8 mouse cellular contexts compared by ENCODE assay signal in genomic region chr11:58979183-58979582, GRCm38 (mm10). TPM values are rescaled to one million over a fixed set of nuclear protein-coding genes. Genes with fewer than 3 reads are reported as not detected.
A peak's percentile ranks its signal among the peaks of the same experiment; 100 is the strongest.
DNase-seq lines count a peak whose midpoint lies in the region; ATAC-seq and TF ChIP-seq lines count a peak whose summit lies in the region.

No protein-coding gene starts in this region.

- WGBS in heart, embryonic 12.5 days = 60% methylated on average over 3 of the region's 3 CpGs
- 83% methylated on average over 3 of the region's 3 CpGs for WGBS in forebrain, postnatal 0 days

- TF ChIP-seq CTCF in E14TG2a.4 (conservative IDR thresholded peaks at IDR 0.05; ENCODE audit: low read length) = no peak
- no peak for TF ChIP-seq CTCF in forebrain, postnatal 0 days (IDR thresholded peaks at IDR 0.05; ENCODE audit: low read depth)

- H3K9me3 ChIP-seq in heart, embryonic 12.5 days (replicated peaks) = no peaks in the 10 kb centered on the region
- no peaks in the 10 kb centered on the region for H3K9me3 ChIP-seq in E14TG2a.4 (ENCODE audit: low read length)
- no peaks in the 10 kb centered on the region for H3K9me3 ChIP-seq in forebrain, postnatal 0 days (ENCODE audit: low read length)
- H3K9me3 ChIP-seq in megakaryocyte, embryonic 14.5 days = no peaks in the 10 kb centered on the region

- peak overlapping the region; percentile 89 for H3K9ac ChIP-seq in heart, embryonic 12.5 days
- H3K9ac ChIP-seq in forebrain, postnatal 0 days = peak overlapping the region; percentile 85

- H3K27me3 ChIP-seq in heart, embryonic 12.5 days (replicated peaks) = no peaks in the 10 kb centered on the region
- 0 out of 2 replicates have a peak, but pooled peaks cover 2% of the 10 kb centered on the region for H3K27me3 ChIP-seq in E14TG2a.4 (ENCODE audit: insufficient read depth, low read length)
- no peaks in the 10 kb centered on the region for H3K27me3 ChIP-seq in forebrain, postnatal 0 days (ENCODE audit: insufficient read depth, low read length)
- H3K27me3 ChIP-seq in megakaryocyte, embryonic 14.5 days (replicated peaks) = no peaks in the 10 kb centered on the region

- intact Hi-C loops in left cerebral cortex, postnatal 14 days (cut with DNase I) = loop anchor here (10.0 kb wide), 1 partner anchor 206 kb away; the partner anchor contains the start of gene Gjc2

- peaks cover 59% of the 10 kb centered on the region for H3K4me1 ChIP-seq in heart, embryonic 12.5 days (replicated peaks)
- H3K4me1 ChIP-seq in E14TG2a.4 (replicated peaks; ENCODE audit: low read depth, low read length) = peaks cover 64% of the 10 kb centered on the region
- peaks cover 19% of the 10 kb centered on the region for H3K4me1 ChIP-seq in forebrain, postnatal 0 days (ENCODE audit: insufficient read depth)
- H3K4me1 ChIP-seq in megakaryocyte, embryonic 14.5 days = peaks cover 64% of the 10 kb centered on the region

- H3K36me3 ChIP-seq in heart, embryonic 12.5 days = peaks cover 30% of the 10 kb centered on the region
- peaks cover 57% of the 10 kb centered on the region for H3K36me3 ChIP-seq in E14TG2a.4 (ENCODE audit: insufficient read depth, low read length)
- peaks cover 14% of the 10 kb centered on the region; the same call in 1 of the 2 replicates for H3K36me3 ChIP-seq in forebrain, postnatal 0 days (ENCODE audit: insufficient read depth)
- H3K36me3 ChIP-seq in megakaryocyte, embryonic 14.5 days (replicated peaks; ENCODE audit: low read length) = peaks cover 45% of the 10 kb centered on the region

- peak overlapping the region; percentile 90 for H3K4me3 ChIP-seq in heart, embryonic 12.5 days
- H3K4me3 ChIP-seq in E14TG2a.4 (replicated peaks; ENCODE audit: low read length) = peak overlapping the region; percentile 93
- peak overlapping the region; percentile 59 for H3K4me3 ChIP-seq in forebrain, postnatal 0 days (ENCODE audit: low read depth, low read length)
- peak overlapping the region; percentile 98 for H3K4me3 ChIP-seq in megakaryocyte, embryonic 14.5 days (replicated peaks)

- peak overlapping the region; percentile 70 for H3K27ac ChIP-seq in heart, embryonic 12.5 days (ENCODE audit: poor library complexity, severe bottlenecking)
- H3K27ac ChIP-seq in forebrain, postnatal 0 days (ENCODE audit: low read depth, low read length) = no peak overlapping the region

- DNase-seq in heart, adult 9 months (ENCODE audit: low spot score in 2 of 2) = no peak
- no peak for DNase-seq in forebrain, postnatal 0 days
- DNase-seq in right cerebral cortex, postnatal 14 days = no peak
- no peak for DNase-seq in left cerebral cortex, postnatal 14 days (ENCODE audit: low spot score in 2 of 2)
- no peak for DNase-seq in natural killer cell, adult 2 months (ENCODE audit: low spot score in 2 of 2)

- ATAC-seq in heart, embryonic 12.5 days (ENCODE audit: insufficient number of reproducible peaks, low FRiP score) = no peak
- ATAC-seq in forebrain, postnatal 0 days = no peak

- peak overlapping the region; percentile 94 for H3K4me2 ChIP-seq in heart, embryonic 12.5 days
- H3K4me2 ChIP-seq in forebrain, postnatal 0 days (ENCODE audit: low read depth) = peak overlapping the region; percentile 99

RNA-seq across cellular contexts. Expression of gene Trim11, which starts 1.3 kb away (rescaled TPM):
- 27.6 and 30.8 TPM in 2 replicates for polyA plus RNA-seq in heart, embryonic 12.5 days (2016; fragmentation: Nextera tagmentation; extraction: Ambion mirVana)
- total RNA-seq in forebrain, postnatal 0 days (2014; rRNA removed) = 29.2 and 31.9 TPM in 2 replicates
- 13.5 and 16.0 TPM in 2 replicates for polyA plus RNA-seq in forebrain, postnatal 0 days (2015; fragmentation: Nextera tagmentation; extraction: Ambion mirVana)
- 12.8 and 20.1 TPM in 2 replicates for polyA plus RNA-seq in megakaryocyte, embryonic 14.5 days (2012; ENCODE audit: insufficient read depth, low replicate concordance)
- 10 to 100 TPM; 21.8 to 22.0 TPM for total RNA-seq in left cerebral cortex, postnatal 14 days (2021)

RNA-seq across cellular contexts. Expression of gene Hist3h2a, which starts 24.7 kb away (rescaled TPM):
- polyA plus RNA-seq in heart, embryonic 12.5 days (2016; fragmentation: Nextera tagmentation; extraction: Ambion mirVana) = 26.5 and 28.4 TPM in 2 replicates
- 181 and 199 TPM in 2 replicates for total RNA-seq in forebrain, postnatal 0 days (2014; rRNA removed)
- polyA plus RNA-seq in forebrain, postnatal 0 days (2015; fragmentation: Nextera tagmentation; extraction: Ambion mirVana) = 58.0 and 58.7 TPM in 2 replicates
- polyA plus RNA-seq in megakaryocyte, embryonic 14.5 days (2012; ENCODE audit: insufficient read depth, low replicate concordance) = 16.9 TPM in 1 of 2 replicates, not detected in the other
- 10 to 100 TPM; 57.2 to 62.3 TPM for total RNA-seq in left cerebral cortex, postnatal 14 days (2021)

RNA-seq across cellular contexts. Expression of gene Trim17, which starts 24.7 kb away (rescaled TPM):
- 1.1 and 1.5 TPM in 2 replicates for polyA plus RNA-seq in heart, embryonic 12.5 days (2016; fragmentation: Nextera tagmentation; extraction: Ambion mirVana)
- total RNA-seq in forebrain, postnatal 0 days (2014; rRNA removed) = 3.4 and 4.0 TPM in 2 replicates
- polyA plus RNA-seq in forebrain, postnatal 0 days (2015; fragmentation: Nextera tagmentation; extraction: Ambion mirVana) = 0.65 TPM in 2 replicates
- polyA plus RNA-seq in megakaryocyte, embryonic 14.5 days (2012; ENCODE audit: insufficient read depth, low replicate concordance) = 11.3 and 13.8 TPM in 2 replicates
- 1 to 10 TPM; 3.9 to 4.3 TPM for total RNA-seq in left cerebral cortex, postnatal 14 days (2021)

RNA-seq across cellular contexts. Expression of gene Hist3h2ba, which starts 30.5 kb away (rescaled TPM):
- 8.5 and 11.6 TPM in 2 replicates for polyA plus RNA-seq in heart, embryonic 12.5 days (2016; fragmentation: Nextera tagmentation; extraction: Ambion mirVana)
- 446 and 960 TPM in 2 replicates for total RNA-seq in forebrain, postnatal 0 days (2014; rRNA removed)
- 111 and 146 TPM in 2 replicates for polyA plus RNA-seq in forebrain, postnatal 0 days (2015; fragmentation: Nextera tagmentation; extraction: Ambion mirVana)
- polyA plus RNA-seq in megakaryocyte, embryonic 14.5 days (2012; ENCODE audit: insufficient read depth, low replicate concordance) = 5.3 and 6.7 TPM in 2 replicates
- total RNA-seq in left cerebral cortex, postnatal 14 days (2021) = 100 to 1,000 TPM; 119 to 135 TPM

RNA-seq across cellular contexts. Expression of gene Rnf187, which starts 40.5 kb away (rescaled TPM):
- polyA plus RNA-seq in heart, embryonic 12.5 days (2016; fragmentation: Nextera tagmentation; extraction: Ambion mirVana) = 208 and 213 TPM in 2 replicates
- 668 and 716 TPM in 2 replicates for total RNA-seq in forebrain, postnatal 0 days (2014; rRNA removed)
- polyA plus RNA-seq in forebrain, postnatal 0 days (2015; fragmentation: Nextera tagmentation; extraction: Ambion mirVana) = 583 and 608 TPM in 2 replicates
- polyA plus RNA-seq in megakaryocyte, embryonic 14.5 days (2012; ENCODE audit: insufficient read depth, low replicate concordance) = 271 and 450 TPM in 2 replicates
- 100 to 1,000 TPM; 493 to 512 TPM for total RNA-seq in left cerebral cortex, postnatal 14 days (2021)
